Mouse (Mus musculus) liver, embryonic 14.5 days (tissue): Measurements from ENCODE around the gene Gm8764.

Source experiments
- CTCF ChIP-seq: IDR thresholded peaks from 2 replicates; pipeline ENCODE4 v1.5.1; 2016; ENCODE audit warnings: antibody characterized with exemption, low read depth, control low read depth
- EP300 ChIP-seq: IDR thresholded peaks from 2 replicates; pipeline ENCODE4 v1.6.1; 2016; ENCODE audit warnings: antibody characterized with exemption, low read depth

- no peak for TF ChIP-seq CTCF
- no peak for TF ChIP-seq EP300
These were observed 50.6 kb downstream of the Gm8764 start for GRCm38 (mm10) chr10:104210268-104210990.
